Mouse (Mus musculus) CH12.LX (cell line): ENCODE data around the gene Lrrc31.
A peak's percentile ranks its signal among the peaks of the same experiment; 100 is the strongest.

Experiments
- CHD1 ChIP-seq: IDR thresholded peaks from 2 replicates; pipeline ENCODE4 v1.6.1; 2012; ENCODE audit warnings: low read depth, low read length, improper control_type of control experiment, inconsistent platforms
- CTCF ChIP-seq, 2 experiments: IDR thresholded peaks in 1 of 2; conservative IDR thresholded peaks in 1 of 2; 2 replicates each; pipeline ENCODE4 v1.5.1; 2011 to 2012; ENCODE audit warnings: low read depth in 2 of 2, low read length in 2 of 2, improper control_type of control experiment in 1 of 2, inconsistent platforms in 1 of 2, mild to moderate bottlenecking in 1 of 2, moderate library complexity in 1 of 2
- ELF1 ChIP-seq: IDR thresholded peaks from 2 replicates; pipeline ENCODE4 v1.6.1; 2014; ENCODE audit warnings: low read depth, mild to moderate bottlenecking, inconsistent platforms, low read length, improper control_type of control experiment
- EP300 ChIP-seq: IDR thresholded peaks from 2 replicates; pipeline ENCODE4 v1.6.1; 2011; ENCODE audit warnings: low read length, improper control_type of control experiment
- GABPA ChIP-seq: IDR thresholded peaks from 2 replicates; pipeline ENCODE4 v1.6.1; 2012; ENCODE audit warnings: low read depth, low read length, improper control_type of control experiment, inconsistent platforms; ENCODE audit not compliant: insufficient replicate concordance
- JUND ChIP-seq: conservative IDR thresholded peaks from 2 replicates; pipeline ENCODE4 v1.6.1; 2011; ENCODE audit warnings: low read depth, low read length, improper control_type of control experiment
- KAT2A ChIP-seq: IDR thresholded peaks from 2 replicates; pipeline ENCODE4 v1.6.1; 2012; ENCODE audit warnings: low read length, improper control_type of control experiment, inconsistent platforms; ENCODE audit not compliant: insufficient replicate concordance
- MXI1 ChIP-seq: IDR thresholded peaks from 2 replicates; pipeline ENCODE4 v1.6.1; 2011; ENCODE audit warnings: mild to moderate bottlenecking, low read depth, low read length, improper control_type of control experiment
- NRF1 ChIP-seq: IDR thresholded peaks from 2 replicates; pipeline ENCODE4 v1.6.1; 2014; ENCODE audit warnings: low read depth, mild to moderate bottlenecking, inconsistent platforms, low read length, improper control_type of control experiment, moderate library complexity
- POLR2A ChIP-seq: IDR thresholded peaks from 2 replicates; pipeline ENCODE4 v1.6.1; 2011; ENCODE audit warnings: low read depth, mild to moderate bottlenecking, improper control_type of control experiment, low read length
- POLR2AphosphoS2 ChIP-seq: IDR thresholded peaks from 2 replicates; pipeline ENCODE4 v1.6.1; 2011; ENCODE audit warnings: low read depth, low read length, improper control_type of control experiment
- ZKSCAN1 ChIP-seq: IDR thresholded peaks from 2 replicates; pipeline ENCODE4 v1.6.1; 2012; ENCODE audit warnings: low read depth, inconsistent platforms, low read length, improper control_type of control experiment, borderline replicate concordance

DNA sequence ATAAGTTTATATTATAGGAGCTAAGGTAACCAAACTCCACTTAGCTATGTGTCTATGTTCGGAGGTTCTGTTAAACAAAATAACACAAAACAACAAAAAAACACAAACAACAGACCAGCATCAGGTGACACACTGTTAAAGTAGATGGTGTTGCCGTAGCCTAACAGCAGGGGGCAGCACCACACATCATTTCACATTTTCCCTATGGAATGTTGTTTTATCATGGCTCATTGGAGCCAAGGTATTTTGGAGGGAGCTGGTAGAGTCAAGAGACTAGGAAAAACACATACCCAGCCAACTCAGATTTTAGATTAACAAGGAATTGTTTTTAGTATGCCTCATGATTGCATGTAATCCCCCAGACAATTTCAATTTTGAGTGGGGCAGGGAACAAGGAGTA lies 3.3 kb downstream of the Lrrc31 start:
- no peak for TF ChIP-seq ELF1
- TF ChIP-seq ZKSCAN1: no peak
- TF ChIP-seq CTCF (conservative IDR thresholded peaks at IDR 0.05 in 1 of 2, IDR thresholded peaks at IDR 0.05 in 1 of 2; ENCODE audit: low read depth in 2 of 2, low read length in 2 of 2): peak; percentile 69 to 71
- TF ChIP-seq POLR2A: no peak
- no peak for TF ChIP-seq CHD1
- TF ChIP-seq POLR2AphosphoS2: no peak
- no peak for TF ChIP-seq GABPA
- TF ChIP-seq MXI1: no peak
- no peak for TF ChIP-seq KAT2A
- TF ChIP-seq JUND: no peak
- no peak for TF ChIP-seq EP300
- TF ChIP-seq NRF1: no peak
